Mouse (Mus musculus): ENCODE measurements around the gene Olfr750. TPM values are rescaled to one million over a fixed set of nuclear protein-coding genes. Genes with fewer than 3 reads are reported as not detected.

Gene Olfr750
- total and polyA plus RNA-seq, 3 experiments = not detected

DNA sequence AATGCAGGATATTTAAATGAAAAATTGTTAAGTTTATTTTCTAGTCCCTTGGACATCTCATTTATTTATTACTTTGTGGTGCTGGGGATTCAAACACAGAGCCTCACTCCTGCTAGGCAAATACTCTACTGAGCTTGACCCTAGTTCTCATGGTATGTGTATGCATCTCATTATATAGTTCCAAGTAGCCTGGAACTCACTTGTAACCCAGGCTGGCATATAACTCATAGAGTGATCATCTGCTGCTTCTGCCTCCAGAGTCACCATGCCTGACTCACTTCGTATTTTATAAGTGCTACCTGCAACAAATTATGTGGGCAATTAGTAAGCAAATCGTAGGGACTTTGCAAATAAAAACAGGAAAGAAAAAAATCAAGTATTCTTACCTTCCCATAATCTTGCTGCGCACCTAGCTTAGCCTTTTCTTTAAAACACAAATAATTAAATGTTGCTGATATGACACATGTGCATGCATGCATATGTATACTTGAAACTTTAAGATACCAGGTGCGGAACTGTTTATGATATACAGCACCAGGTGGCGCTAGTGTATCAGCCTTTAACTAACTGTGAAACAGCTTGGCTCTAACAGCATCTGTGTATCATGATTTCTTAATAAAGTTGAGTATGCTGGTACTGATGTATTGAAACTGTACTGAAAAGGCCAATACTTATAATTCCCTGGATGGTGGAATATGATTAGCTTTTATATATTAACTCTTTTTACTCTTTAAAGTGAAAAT is 47.7 kb downstream of the Olfr750 start:
- no peak for TF ChIP-seq CHD2 (IDR thresholded peaks at IDR 0.05; ENCODE audit: low read length)
- TF ChIP-seq ZNF384 (IDR thresholded peaks at IDR 0.05; ENCODE audit: low read depth, low read length) = no peak
- peak; percentile 87 for TF ChIP-seq RAD21 (IDR thresholded peaks at IDR 0.05; ENCODE audit: low read depth, low read length)
- TF ChIP-seq EP300 (IDR thresholded peaks at IDR 0.05; ENCODE audit: low read depth in 1 of 2, low read length in 2 of 2) = no peak
- no peak for TF ChIP-seq MAZ (IDR thresholded peaks at IDR 0.05; ENCODE audit: low read depth, low read length)
- TF ChIP-seq CTCF (IDR thresholded peaks at IDR 0.05 in 2 of 3, conservative IDR thresholded peaks at IDR 0.05 in 1 of 3; ENCODE audit: control insufficient read depth in 1 of 3, insufficient read depth in 1 of 3, low read depth in 2 of 3, low read length in 3 of 3, poor library complexity in 1 of 3, severe bottlenecking in 1 of 3) = peak; percentile 36 to 83 (median 61); a peak in 5 of 6 replicates
- TF ChIP-seq MYC (IDR thresholded peaks at IDR 0.05; ENCODE audit: low read depth, low read length) = no peak
- TF ChIP-seq POLR2AphosphoS5 (IDR thresholded peaks at IDR 0.05; ENCODE audit: borderline replicate concordance, low read depth, low read length) = no peak
- no peak for TF ChIP-seq TAL1 (IDR thresholded peaks at IDR 0.05; ENCODE audit: low read length)
- peak; percentile 89 for TF ChIP-seq SMC3 (IDR thresholded peaks at IDR 0.05; ENCODE audit: low read depth, low read length)
- TF ChIP-seq SIN3A (IDR thresholded peaks at IDR 0.05; ENCODE audit: low read length) = peak; percentile 48
- TF ChIP-seq UBTF (IDR thresholded peaks at IDR 0.05; ENCODE audit: borderline replicate concordance, insufficient read depth, low read depth, low read length) = no peak
- no peak for TF ChIP-seq JUND (IDR thresholded peaks at IDR 0.05; ENCODE audit: low read depth, low read length)
- no peak for TF ChIP-seq GABPA (IDR thresholded peaks at IDR 0.05; ENCODE audit: low read depth, low read length)
- no peak for TF ChIP-seq GATA1 (IDR thresholded peaks at IDR 0.05; ENCODE audit: low read depth, low read length)
- no peak for TF ChIP-seq ZMIZ1 (IDR thresholded peaks at IDR 0.05; ENCODE audit: low read depth, low read length)
- TF ChIP-seq NELFE (IDR thresholded peaks at IDR 0.05; ENCODE audit: low read depth, low read length) = no peak
- TF ChIP-seq RCOR1 (IDR thresholded peaks at IDR 0.05; ENCODE audit: low read depth, low read length) = no peak
- TF ChIP-seq MAFK (IDR thresholded peaks at IDR 0.05; ENCODE audit: borderline replicate concordance, low read depth, low read length) = no peak
- no peak for TF ChIP-seq USF1 (IDR thresholded peaks at IDR 0.05; ENCODE audit: low read depth, low read length)
- TF ChIP-seq POLR2AphosphoS2 (IDR thresholded peaks at IDR 0.05; ENCODE audit: low read length) = no peak
- no peak for TF ChIP-seq MEF2A (IDR thresholded peaks at IDR 0.05; ENCODE audit: extremely low read depth, insufficient replicate concordance, low read depth, low read length, poor library complexity, severe bottlenecking)
- no peak for TF ChIP-seq ETS1 (IDR thresholded peaks at IDR 0.05; ENCODE audit: low read depth, low read length)
- no peak for TF ChIP-seq BHLHE40 (IDR thresholded peaks at IDR 0.05; ENCODE audit: borderline replicate concordance, low read depth, low read length)
- no peak for TF ChIP-seq MXI1 (IDR thresholded peaks at IDR 0.05; ENCODE audit: low read depth, low read length)
- peak; percentile 86 for TF ChIP-seq ZC3H11A (IDR thresholded peaks at IDR 0.05; ENCODE audit: low read depth, low read length)
- TF ChIP-seq CHD1 (IDR thresholded peaks at IDR 0.05; ENCODE audit: low read depth, low read length) = no peak
- no peak for TF ChIP-seq TCF12 (IDR thresholded peaks at IDR 0.05; ENCODE audit: low read depth, low read length)
- no peak; the same call in 1 of the 2 replicates for TF ChIP-seq ZKSCAN1 (IDR thresholded peaks at IDR 0.05; ENCODE audit: low read depth, low read length)
- no peak for TF ChIP-seq TBP (IDR thresholded peaks at IDR 0.05; ENCODE audit: low read depth, low read length)
- TF ChIP-seq NRF1 (IDR thresholded peaks at IDR 0.05; ENCODE audit: insufficient read depth, low read depth, low read length, poor library complexity, severe bottlenecking) = no peak
- TF ChIP-seq ELF1 (IDR thresholded peaks at IDR 0.05; ENCODE audit: low read depth, low read length) = no peak
- no peak for TF ChIP-seq POLR2A (IDR thresholded peaks at IDR 0.05; ENCODE audit: control insufficient read depth in 1 of 2, insufficient read depth in 1 of 2, low read depth in 1 of 2, low read length in 2 of 2, poor library complexity in 1 of 2)
- TF ChIP-seq MAX (IDR thresholded peaks at IDR 0.05; ENCODE audit: low read length) = no peak
- peak; percentile 85 for DNase-seq (ENCODE audit: low read depth, low spot score)

More for the DNA sequence above, 47.7 kb downstream of the Olfr750 start:
- Histone ChIP-seq H3K27me3 (ENCODE audit: control insufficient read depth in 1 of 2, insufficient read depth in 2 of 2, low read length in 2 of 2) (peaks cover 2 to 10% of the 10 kb centered on the region in 2 experiments; a peak in 3 of 4 replicates), H3K36me3 (ENCODE audit: control insufficient read depth in 1 of 2, insufficient read depth in 2 of 2, low read length in 2 of 2) (no peaks in the 10 kb centered on the region), H3K79me2 (ENCODE audit: control insufficient read depth, insufficient read depth, low read length, poor library complexity) (no peaks in the 10 kb centered on the region), H3K4me1 (ENCODE audit: control insufficient read depth in 1 of 2, insufficient read depth in 2 of 2, low read length in 2 of 2) (peaks cover 0 to 4% of the 10 kb centered on the region in 2 experiments; a peak in 1 of 4 replicates), H3K4me3 (ENCODE audit: control insufficient read depth in 1 of 2, insufficient read depth in 1 of 2, low read depth in 2 of 2, low read length in 2 of 2) (no peak overlapping the region), H3K9me3 (replicated peaks; ENCODE audit: insufficient read depth, low read length) (no peaks in the 10 kb centered on the region), H3K27ac (ENCODE audit: control insufficient read depth, low read depth, low read length) (no peak overlapping the region), H3K9ac (ENCODE audit: control insufficient read depth, low read depth, low read length, poor library complexity, severe bottlenecking) (no peak overlapping the region)

Measured in MEL (cell line).